Mouse (Mus musculus) stomach, postnatal 0 days (tissue): ENCODE data around the gene Adgrl1.

Experiments
- CTCF ChIP-seq: IDR thresholded peaks from 2 replicates; pipeline ENCODE4 v1.5.1; 2016; ENCODE audit warnings: antibody characterized with exemption, low read depth, mild to moderate bottlenecking, moderate library complexity
- EP300 ChIP-seq: optimal IDR thresholded peaks from 2 replicates; pipeline ENCODE3; 2016; ENCODE audit warnings: antibody characterized with exemption

DNA sequence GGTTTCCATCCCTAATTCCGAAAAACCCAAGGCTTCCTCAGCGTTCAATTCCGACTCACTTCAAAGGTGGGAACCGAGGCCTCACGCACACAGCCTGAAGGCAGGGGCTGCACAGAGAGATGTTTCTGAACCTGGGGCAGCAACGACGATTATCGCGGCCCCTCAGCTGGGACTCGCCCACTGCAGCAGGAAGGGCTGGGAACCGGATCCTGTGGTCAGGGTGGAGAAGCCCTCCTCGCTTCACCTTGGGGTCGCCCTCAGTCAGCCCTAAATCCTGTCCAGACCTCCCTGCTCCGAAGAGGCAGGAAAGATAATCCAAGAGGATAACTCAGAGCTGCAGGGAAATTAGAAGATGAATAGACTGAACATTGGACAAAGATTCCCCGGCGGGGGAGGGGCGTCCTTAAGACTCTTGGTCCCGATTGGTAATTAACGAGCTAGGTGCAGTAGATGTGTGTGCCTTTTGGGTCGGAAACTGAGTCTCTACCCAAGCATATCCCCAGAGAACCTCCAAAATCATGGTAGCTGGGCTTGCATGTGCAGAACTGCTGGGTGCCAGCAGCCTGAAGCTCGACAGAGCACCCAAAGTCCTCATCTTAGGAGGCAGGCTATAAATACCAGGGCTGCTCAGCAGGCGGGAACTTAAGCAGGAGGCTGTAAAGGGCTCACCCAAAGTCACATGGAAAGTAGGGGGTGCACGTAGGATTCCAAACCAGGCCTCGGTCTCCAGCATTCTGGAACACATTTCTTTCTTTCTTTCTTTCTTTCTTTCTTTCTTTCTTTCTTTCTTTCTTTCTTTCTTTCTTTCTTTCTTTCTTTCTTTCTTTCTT, 37.3 kb upstream of the Adgrl1 start:
- no peak for TF ChIP-seq CTCF
- no peak for TF ChIP-seq EP300
